Mouse (Mus musculus): Measurements from ENCODE around the gene Clstn1. TPM values are rescaled to one million over a fixed set of nuclear protein-coding genes. Genes with fewer than 3 reads are reported as not detected.

The Clstn1 gene
- total RNA-seq, 2 experiments from 2014 or later = 1,335 to 1,338 TPM

DNA sequence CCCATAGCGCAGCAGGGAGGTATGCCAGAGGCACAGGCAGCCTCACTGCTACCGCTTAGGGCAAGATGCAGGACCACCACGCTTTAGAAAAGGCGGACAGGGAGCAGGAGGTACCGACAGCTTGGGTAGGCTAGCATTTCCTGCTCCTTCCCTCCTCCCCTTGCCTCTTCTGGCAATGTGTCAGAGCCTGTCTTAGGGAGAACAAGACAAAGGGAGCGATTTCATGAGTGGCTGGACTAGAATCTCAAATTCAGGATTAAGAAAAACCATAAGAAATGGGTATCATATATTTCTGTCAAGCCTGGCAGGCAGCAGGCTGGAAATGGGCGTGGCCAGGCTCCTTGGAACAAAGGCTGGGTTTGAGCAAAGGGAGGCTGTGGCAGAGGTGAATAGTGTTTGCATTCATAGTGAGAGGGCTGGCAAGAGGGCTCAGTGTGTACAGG is 23.3 kb upstream of the Clstn1 start:
- intact Hi-C loops (cut with DNase I) = no loop called here

DNA sequence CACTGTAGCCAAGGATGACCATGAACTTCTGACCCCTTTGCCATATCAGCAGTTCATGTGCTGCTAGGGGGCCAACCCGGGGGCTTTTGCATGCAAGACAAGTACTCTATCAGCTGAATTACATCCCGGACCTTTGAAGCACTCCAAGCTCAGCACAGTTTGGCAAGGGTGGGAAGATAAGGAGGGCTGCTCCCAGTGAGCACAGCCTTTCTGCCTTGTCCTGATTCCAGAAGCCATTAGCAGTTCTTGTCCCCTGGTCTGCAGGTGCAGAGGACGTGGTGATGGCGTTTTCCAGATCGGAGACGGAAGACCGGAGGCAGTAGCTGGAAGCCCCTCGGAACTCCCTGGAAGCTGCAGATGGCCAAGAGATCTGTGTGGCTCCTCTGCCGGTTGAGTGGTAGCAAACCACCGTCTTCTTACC is 22.3 kb upstream of the Clstn1 start:
- intact Hi-C loops (cut with DNase I) = no loop called here
- DNase-seq (ENCODE audit: low spot score in 2 of 2) = no peak

More for the DNA sequence above, 23.3 kb upstream of the Clstn1 start:
- DNase-seq (ENCODE audit: low spot score in 2 of 2) = peak; percentile 43 to 69

DNA sequence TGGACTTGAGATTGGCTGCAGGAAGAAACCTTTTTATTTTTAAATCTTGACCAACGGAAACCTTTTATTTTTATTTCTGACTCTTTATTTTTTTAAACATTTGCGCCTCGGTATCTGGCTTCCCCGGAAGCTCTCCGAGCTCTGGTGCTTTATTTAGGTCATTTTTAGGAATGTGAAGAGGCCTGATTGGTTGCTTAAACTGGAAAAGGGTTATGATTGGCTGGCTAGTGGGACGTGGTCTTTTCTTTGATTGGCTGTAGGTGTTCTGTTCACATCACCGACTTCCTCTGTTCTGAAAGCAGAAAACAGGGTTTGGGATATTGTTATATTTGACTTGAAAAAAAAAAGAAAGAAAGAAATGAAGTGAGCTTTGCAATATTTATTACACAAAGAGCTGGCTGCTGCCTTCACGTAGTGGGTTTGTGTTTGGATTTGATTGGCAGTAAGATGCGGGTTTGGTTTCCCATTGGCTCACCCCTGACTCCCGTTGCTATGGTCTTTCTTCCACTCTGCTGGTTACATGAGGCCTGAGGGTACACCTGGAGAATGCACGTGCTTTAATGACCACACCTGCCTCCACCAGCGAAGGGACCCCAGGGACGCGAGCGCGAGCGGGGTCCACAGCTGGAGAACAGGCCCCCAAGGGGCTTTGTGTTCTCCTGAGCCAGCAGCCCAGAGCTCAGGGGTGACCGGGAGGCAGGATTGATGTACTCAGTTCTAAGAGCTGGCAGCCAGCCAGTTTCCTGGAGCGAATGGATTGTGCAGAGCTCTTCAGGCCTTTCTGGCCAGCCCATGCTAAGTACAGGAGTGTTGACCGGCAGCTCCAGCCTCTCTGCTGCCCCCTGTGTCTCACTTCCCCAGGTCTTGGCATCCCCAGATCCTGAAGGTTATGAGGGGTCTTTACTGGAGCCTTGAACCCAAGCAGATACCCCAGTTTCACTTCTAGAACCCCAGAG is 21.5 kb upstream of the Clstn1 start:
- intact Hi-C loops (cut with DNase I) = no loop called here
- DNase-seq (ENCODE audit: low spot score in 2 of 2) = peak; percentile 69 to 79

DNA sequence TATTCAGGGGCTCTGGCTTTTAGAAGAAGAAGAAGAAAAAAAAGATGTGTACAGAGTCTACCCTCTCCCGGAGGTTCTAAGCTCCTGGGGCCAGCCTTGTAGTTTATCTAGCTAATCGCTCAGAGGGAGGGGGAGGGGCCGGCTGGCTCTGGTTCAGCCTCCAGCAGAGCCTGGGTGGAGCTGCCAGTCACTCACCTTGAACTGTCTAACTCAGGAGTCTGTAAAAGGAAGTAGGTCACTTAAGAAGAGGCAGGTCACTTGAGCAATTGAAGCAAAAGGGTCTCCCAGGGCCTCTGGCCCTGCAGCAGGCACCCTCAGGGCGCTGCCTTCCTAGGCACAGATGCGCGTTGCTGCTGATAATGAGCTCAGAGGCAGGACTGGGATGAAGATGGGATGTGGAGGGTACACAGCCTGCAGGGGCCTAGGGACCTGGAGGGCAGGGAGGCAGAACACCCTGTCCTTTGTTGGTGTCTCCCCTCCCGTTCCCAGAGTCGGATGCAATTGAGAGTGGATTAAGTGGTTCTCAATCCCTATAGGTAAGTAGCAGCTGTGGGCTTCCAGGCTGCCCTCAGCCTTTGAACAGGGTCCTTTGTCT is 18.7 kb upstream of the Clstn1 start:
- intact Hi-C loops (cut with DNase I) = no loop called here
- DNase-seq (ENCODE audit: low spot score in 2 of 2) = no peak

DNA sequence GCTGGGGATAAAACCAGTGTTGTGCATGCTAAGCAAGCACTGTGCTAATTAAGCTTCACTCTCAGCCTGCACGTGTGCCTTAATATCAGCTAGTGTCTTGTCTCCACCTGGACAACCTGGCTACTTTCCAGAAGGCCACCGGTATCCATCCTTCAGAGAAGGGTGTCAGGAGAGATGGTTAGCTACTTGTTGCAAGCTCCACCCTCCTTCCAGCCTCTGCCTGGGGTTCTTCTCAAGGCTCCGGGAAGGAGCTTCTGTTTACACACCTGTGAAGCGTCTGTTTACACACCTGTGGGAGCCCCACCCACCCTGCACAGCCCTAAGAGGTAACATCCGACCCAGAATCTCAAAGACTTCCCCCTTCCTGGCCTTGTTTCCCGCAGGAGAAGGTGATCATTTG is 17.6 kb upstream of the Clstn1 start:
- no peak for DNase-seq (ENCODE audit: low spot score in 2 of 2)
- intact Hi-C loops (cut with DNase I) = no loop called here

DNA sequence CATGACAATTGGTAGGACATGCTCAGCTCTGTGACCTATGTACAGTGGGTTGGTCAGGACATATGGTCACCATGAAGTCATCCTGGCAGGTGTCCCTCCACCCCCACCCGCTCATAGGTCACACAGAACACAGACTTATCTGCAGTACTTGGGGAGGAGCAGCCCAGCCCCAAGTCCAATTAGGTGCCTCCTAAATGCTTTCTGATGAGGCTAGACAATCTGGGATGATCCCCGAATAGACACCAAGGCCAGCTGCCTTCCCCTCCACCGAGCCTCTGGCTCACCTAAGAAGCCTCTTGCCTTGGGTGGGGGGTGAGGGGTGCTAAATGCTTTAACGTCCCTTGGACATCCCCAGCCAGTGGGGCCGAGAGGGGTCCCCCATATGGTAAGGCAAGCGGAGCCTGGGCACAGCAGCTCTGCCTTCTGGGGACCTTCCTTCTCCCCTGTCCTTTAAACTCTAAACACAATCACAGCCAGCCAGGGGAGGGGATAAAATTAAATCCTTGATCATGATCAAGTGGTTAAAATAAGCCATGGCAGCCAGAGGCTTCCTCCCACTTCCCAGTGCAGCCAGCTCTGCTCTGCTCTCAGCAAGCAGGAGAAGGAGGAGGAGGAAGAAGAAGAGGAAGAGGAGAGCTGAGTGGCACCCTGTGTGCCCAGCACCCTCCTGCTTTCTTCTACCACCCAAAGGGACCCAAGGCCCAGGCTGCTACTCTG is 16.3 kb upstream of the Clstn1 start:
- DNase-seq (ENCODE audit: low spot score in 2 of 2) = peak; percentile 55 to 57
- intact Hi-C loops (cut with DNase I) = no loop called here

DNA sequence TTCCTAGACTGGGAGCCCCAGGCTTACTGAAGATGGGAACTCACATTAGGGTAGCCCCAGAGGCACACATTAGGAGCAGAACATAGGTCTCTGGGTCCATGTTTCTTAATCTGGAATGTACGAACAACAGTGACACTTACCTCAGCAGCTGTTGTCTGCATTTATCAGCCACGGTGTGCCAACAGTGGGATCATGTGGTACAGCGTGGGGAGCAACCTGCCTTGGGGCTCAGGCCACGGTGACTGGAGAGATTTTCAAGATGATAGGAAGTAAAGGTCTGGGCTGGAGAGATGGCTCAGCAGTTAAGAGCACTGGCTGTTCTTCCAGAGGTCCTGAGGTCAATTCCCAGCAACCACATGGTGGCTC is 15.8 kb upstream of the Clstn1 start:
- no peak for DNase-seq (ENCODE audit: low spot score in 2 of 2)
- intact Hi-C loops (cut with DNase I) = no loop called here

DNA sequence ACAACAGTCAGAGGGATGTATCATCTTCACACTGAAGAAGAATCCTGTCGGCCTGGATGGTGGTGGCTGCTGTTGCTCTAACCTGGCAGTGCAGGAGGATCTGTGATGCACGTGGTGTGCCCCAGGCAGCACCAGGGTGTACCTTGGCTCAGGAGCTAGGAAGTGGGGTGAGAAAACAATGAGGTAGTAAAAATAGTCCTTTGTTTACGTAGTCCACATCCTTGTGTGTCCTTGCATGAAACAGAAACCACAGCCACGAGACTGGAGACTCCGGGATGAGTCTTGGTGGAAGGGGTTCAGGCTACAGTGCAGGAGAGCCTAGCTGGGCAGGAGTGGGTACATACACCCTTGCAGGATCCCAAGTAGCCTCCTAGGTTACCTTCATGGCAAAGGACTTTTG is 15.1 kb upstream of the Clstn1 start:
- no peak for DNase-seq (ENCODE audit: low spot score in 2 of 2)
- intact Hi-C loops (cut with DNase I) = no loop called here

DNA sequence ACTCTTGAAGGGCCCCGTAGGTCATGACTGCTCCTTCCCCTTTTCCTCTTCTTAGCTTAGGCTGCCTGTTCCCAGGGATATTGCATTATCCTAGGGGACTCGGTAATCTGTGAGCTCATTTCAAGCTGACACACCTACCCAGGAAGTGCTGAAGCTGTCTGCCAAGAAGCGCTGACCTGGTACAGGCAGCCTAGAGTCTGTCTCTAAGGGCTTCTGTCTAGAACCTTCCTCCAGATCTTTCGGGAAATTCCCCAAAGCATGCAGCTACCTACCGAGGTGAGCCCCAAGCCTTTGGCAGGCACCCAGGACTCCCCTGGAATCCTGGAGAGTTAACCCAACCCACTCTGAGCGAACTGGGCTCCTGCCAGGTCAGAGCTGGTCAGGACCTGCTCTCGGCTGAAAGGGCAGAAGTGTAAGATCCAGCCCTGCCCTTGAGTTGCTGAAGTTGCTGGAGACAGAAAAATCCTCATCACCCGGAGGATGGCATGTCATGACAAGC is 14.6 kb upstream of the Clstn1 start:
- DNase-seq (ENCODE audit: low spot score in 2 of 2) = no peak
- intact Hi-C loops (cut with DNase I) = no loop called here

DNA sequence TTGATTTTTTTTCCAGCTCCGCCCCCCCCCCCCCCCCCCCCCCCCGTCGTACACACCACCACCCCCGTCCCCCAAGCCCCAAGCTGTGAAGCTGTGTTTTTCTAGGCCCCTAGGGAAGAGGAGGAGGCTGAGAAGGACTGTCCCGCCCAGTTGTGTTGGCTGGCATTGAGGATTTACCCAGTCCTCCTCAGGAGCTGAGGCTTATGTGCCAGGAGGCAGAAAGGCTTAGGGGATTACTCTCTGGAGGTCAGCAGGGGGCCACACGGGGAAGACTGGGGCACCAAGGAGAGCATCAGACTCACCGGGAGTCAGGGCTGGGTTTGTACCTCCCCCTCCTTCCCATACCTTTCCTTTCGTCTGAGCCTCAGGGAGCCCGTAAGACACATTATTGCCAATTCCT is 13.8 kb upstream of the Clstn1 start:
- intact Hi-C loops (cut with DNase I) = no loop called here
- no peak for DNase-seq (ENCODE audit: low spot score in 2 of 2)

DNA sequence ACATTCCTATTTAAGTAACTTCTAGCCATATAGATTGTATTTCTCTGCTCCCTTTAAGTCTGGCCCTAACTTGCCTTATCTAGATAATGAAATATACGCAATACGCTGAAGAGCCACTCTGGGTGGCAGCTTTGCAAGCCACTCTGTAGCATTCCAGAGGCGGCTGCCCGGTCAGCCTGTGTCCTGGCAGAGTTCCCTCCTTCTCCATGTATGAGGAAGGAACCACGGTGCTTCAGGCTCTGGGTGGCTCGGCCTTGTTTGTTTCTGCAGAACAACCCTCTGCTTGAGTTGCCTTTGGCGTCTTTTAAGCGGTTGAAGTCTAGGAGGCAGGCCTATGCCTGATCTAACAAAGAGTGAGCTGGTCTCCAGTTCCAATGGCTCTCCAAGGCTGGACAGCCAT is 13.4 kb upstream of the Clstn1 start:
- DNase-seq (ENCODE audit: low spot score in 2 of 2) = no peak
- intact Hi-C loops (cut with DNase I) = no loop called here

DNA sequence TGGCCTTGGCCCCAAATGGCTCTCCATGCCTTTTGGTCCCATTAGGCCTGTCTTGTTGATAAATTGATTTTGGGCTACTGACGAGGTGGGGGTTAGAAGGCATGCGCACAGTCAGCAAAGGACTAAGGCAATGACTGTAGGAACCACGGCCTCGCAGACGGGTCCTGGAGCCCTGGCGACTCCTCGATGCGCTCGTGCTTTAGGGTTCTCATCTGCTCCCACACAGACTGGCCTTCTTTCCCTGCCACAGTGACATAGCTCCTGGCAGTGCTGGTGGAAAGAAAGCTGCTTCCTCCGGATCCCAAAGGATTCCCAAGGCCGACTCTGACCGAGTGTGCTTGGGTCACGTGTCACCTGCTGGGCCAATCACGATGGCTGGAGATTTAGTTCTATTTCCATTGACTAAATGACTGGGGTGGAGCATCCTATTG is 11.9 kb upstream of the Clstn1 start:
- no peak for DNase-seq (ENCODE audit: low spot score in 2 of 2)
- intact Hi-C loops (cut with DNase I) = no loop called here

DNA sequence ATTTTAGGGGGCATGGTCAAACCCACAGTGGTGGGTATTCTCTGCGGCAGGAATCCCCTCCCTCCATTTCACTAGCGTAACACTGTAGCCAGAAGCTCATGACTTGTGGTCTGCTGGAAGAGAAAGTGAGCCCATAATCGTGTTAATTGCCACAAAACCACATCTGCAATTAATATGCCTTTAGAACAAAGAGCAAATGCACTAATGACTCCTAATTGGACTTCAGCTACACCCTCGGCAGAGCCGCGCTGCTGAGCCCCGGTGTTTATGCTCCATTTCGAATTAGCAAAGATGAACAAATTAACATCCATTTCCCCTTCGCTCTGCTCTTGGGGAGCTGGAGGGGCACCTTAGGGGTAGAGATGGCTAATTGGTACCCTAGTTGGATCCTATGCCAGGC is 10.2 kb upstream of the Clstn1 start:
- intact Hi-C loops (cut with DNase I) = no loop called here
- no peak for DNase-seq (ENCODE audit: low spot score in 2 of 2)

DNA sequence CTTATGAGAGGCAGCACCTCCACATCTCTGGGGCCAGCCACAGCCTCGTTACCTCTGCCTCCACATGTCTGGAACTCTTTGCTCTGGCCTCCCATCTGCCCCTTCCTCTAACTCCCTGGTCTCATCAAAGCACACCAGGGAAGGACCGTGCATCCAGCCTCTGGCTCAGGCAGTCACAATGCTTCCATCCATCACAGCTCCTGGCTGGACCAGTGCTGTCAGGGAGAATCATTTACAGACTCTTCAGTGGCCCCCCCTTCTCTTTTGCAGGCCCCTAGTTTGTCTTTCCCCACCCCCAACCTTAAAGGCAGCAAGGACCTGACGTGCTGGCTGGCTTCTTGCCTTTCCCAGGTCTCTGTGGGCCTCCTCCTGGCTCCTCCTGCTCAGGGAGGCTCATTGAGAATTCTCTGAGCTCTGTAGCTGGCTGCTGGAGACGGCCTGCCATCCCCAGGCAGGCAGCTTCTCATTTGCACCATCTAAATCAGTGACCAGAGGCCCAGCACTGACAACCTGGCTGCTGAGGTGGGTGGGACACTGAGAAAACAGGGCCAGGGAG is 9.2 kb upstream of the Clstn1 start:
- intact Hi-C loops (cut with DNase I) = no loop called here
- no peak for DNase-seq (ENCODE audit: low spot score in 2 of 2)

DNA sequence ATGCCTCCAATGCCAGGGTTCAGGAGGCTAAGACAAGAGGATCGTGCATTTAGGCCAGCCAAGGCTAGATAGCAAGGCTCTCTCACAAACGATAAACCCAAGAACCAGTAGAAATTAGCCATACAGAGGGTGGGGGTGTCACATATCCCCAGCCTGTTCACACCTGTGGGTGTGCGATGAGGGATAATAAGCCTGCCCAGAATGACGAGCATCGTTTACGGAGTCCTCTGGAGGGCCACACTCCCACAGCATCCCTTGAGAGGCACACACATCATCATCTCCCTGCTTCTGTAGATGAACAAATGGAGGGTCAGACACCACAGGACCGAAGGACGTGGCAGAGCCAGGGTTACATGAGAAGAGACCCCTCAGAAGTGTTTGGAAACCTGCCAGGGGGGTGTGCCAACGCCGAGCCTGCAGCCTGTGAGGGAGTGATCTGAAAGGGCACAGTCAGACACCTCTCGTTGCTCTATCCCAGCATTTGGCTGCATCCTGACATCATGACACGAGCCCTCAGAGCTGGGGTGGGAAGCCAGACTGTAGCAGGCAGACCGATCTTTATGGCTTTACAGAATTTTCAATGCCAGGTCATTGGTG is 8.1 kb upstream of the Clstn1 start:
- intact Hi-C loops (cut with DNase I) = no loop called here
- DNase-seq (ENCODE audit: low spot score in 2 of 2) = no peak

DNA sequence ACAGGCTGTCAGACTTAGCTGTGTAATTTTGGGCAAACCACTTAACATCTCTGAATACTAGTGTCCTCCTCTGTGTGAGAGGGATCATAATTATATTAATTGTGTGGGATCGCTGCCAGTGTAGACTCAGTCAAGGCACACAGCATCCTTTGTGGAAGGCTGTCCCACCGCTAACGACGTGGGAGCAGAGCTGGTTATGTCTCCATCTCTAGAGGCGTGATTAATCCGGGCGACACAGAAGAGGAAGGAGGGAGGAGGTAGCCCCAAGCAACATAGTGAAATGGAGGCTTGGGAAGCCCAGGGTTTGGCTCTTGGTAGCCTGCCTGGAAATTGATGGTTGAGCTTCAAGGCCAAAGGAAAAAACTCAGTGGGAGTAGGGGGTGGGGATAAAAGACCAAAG is 7.4 kb upstream of the Clstn1 start:
- no peak for DNase-seq (ENCODE audit: low spot score in 2 of 2)
- intact Hi-C loops (cut with DNase I) = no loop called here

DNA sequence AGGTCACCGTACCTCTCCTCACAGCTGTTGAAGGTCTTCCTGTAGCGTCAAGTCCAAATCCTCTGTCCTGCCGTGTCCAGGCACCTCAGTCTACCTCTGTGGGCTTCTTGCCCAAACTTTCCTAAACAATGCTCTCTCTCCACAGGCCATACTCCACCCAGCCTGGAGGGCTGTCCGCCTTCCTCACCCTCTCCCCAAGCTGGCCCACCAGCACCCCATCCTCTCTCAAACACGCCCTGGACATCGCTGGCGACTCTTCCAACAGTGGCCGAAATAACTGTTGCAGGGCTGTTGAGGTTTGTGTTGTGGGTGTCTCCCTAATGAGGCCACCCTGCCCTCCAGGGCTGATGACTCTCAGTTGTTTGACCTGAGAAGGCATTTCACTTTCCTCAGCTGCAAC is 1.0 kb upstream of the Clstn1 start:
- no peak for DNase-seq (ENCODE audit: low spot score in 2 of 2)
- intact Hi-C loops (cut with DNase I) = loop anchor here (5.0 kb wide), 1 partner anchor 33 kb away; no protein-coding TSS in a partner anchor

DNA sequence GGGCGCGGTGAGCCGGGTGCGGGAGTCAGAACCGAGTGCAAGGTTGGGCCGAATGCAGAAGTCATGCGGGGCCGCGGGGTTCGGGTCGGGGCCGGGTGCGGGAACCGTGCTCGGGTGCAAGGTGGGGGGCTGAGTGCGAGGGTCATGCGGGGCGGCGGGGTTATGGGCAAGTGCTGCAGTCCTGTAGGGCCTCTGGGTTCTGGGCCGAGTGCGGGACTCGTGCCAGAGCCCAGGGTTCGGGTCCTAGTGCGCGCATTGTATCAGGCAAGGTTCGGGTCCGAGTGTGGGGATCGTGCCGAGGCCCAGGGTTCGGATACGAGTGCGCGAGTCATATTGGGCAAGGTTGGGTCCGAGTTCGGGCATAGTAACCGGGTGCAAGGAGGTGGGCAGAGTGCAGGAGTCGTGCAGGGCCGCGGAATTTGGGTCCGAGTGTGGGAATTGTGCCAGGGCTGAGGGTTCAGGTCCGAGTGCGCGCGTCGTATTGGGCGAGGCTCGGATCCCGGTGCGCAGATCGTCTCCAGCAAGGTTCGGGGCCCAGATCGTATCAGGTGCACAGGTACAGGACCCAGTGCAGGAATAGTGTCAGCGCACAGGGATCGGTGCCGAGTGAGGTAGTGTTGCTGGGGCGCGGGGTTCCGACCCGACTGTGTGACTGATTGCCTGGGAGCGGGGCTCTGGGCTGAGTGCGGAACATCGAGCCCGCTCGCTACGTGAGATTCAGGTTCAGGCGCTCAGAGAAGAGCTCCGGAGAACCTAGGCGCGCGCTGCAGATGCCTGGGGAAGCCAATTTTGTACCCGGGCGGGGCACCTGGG is 721 bp downstream of the Clstn1 start:
- intact Hi-C loops (cut with DNase I) = loop anchor here (5.0 kb wide), 1 partner anchor 35 kb away; no protein-coding TSS in a partner anchor
- peak; percentile 53 to 55 for DNase-seq (ENCODE audit: low spot score in 2 of 2)

All from left cerebral cortex, postnatal 14 days (tissue).